Mouse (Mus musculus): ENCODE measurements around the gene Adora1.

GRCm38 (mm10) chr1:134168985-134169697 is 66.1 kb downstream of the Adora1 start:
- TF ChIP-seq E2F4 (IDR thresholded peaks at IDR 0.05; ENCODE audit: insufficient read depth) = no peak
- no peak for TF ChIP-seq POLR2AphosphoS2 (IDR thresholded peaks at IDR 0.05; ENCODE audit: insufficient read length, low read depth)
- no peak for TF ChIP-seq USF1 (IDR thresholded peaks at IDR 0.05; ENCODE audit: low read depth)
- TF ChIP-seq POLR2A (IDR thresholded peaks at IDR 0.05; ENCODE audit: insufficient read length, low read depth) = no peak
- no peak for TF ChIP-seq REST (IDR thresholded peaks at IDR 0.05; ENCODE audit: insufficient read depth, insufficient read length)
- no peak for TF ChIP-seq MAX (IDR thresholded peaks at IDR 0.05; ENCODE audit: low read depth)
- no peak for TF ChIP-seq CEBPB (IDR thresholded peaks at IDR 0.05; ENCODE audit: insufficient read depth, poor library complexity, severe bottlenecking)
- no peak for TF ChIP-seq TCF12 (IDR thresholded peaks at IDR 0.05; ENCODE audit: insufficient read depth, poor library complexity, severe bottlenecking)
